Mouse (Mus musculus) midbrain, embryonic 14.5 days (tissue): ENCODE data around the gene Heatr5a. TPM values are rescaled to one million over a fixed set of nuclear protein-coding genes. Genes with fewer than 3 reads are reported as not detected.

Source experiments
- ATAC-seq: fragments of 200-750 bp; cut with Nextera tagmentation; 2 replicates; pipeline ENCODE4 v1.8.0; 2017; ENCODE audit warnings: moderate number of reproducible peaks, moderate library complexity; ENCODE audit not compliant: low FRiP score, low TSS enrichment
- DNase-seq: peaks from one replicate; pipeline ENCODE4 v3.0.0-alpha.2; 2015
- H3K27ac ChIP-seq: fragments of 300-500 bp; sonication (generic); replicated peaks from 2 replicates; pipeline ENCODE4 v1.5.1; 2014; ENCODE audit warnings: mild to moderate bottlenecking, low read depth, low read length, moderate library complexity
- H3K27me3 ChIP-seq: fragments of 300-500 bp; sonication (generic); 2 replicates; pipeline ENCODE4 v1.6.1; 2014; ENCODE audit warnings: low read length, control low read depth, mixed read lengths; ENCODE audit not compliant: control insufficient read depth, insufficient read depth
- H3K36me3 ChIP-seq: fragments of 300-500 bp; sonication (generic); 2 replicates; pipeline ENCODE4 v1.6.1; 2014; ENCODE audit warnings: low read length, control low read depth; ENCODE audit not compliant: control insufficient read depth, insufficient read depth
- H3K4me1 ChIP-seq: fragments of 300-500 bp; sonication (generic); 2 replicates; pipeline ENCODE4 v1.6.1; 2014; ENCODE audit warnings: mild to moderate bottlenecking, antibody characterized with exemption, low read length, control low read depth; ENCODE audit not compliant: control insufficient read depth, insufficient read depth
- H3K4me2 ChIP-seq: fragments of 300-500 bp; sonication (generic); 2 replicates; pipeline ENCODE4 v1.6.1; 2014; ENCODE audit warnings: mild to moderate bottlenecking, low read length, moderate library complexity
- H3K4me3 ChIP-seq: fragments of 300-500 bp; sonication (generic); replicated peaks from 2 replicates; pipeline ENCODE4 v1.5.1; 2014; ENCODE audit warnings: low read depth, low read length
- H3K9ac ChIP-seq: fragments of 300-500 bp; sonication (generic); replicated peaks from 2 replicates; pipeline ENCODE4 v1.6.1; 2014; ENCODE audit warnings: mild to moderate bottlenecking, low read length, moderate library complexity
- H3K9me3 ChIP-seq: fragments of 300-500 bp; sonication (generic); 2 replicates; pipeline ENCODE4 v1.6.1; 2016; ENCODE audit warnings: low read length, control low read depth, mixed read lengths; ENCODE audit not compliant: control insufficient read depth
- WGBS: fragments of 180-500 bp; shearing (Covaris S2); extraction: QIAGEN DNeasy Blood & Tissue Kit; methylation state at CpG from one replicate; pipeline ENCODE4 v1.1.7; 2014; 5-methylcytosine and 5-hydroxymethylcytosine counted together
- polyA plus RNA-seq: library from polyadenylated mRNA; unstranded; fragments of >200 nt; fragmentation: Nextera tagmentation; extraction: Ambion mirVana; gene quantifications from 2 replicates; pipeline ENCODE4 v1.2.1, GENCODE M21; 2014

The Heatr5a gene
- polyA plus RNA-seq, 1 experiment from 2014 or later = 7.6 TPM

- H3K27me3 ChIP-seq = no peaks in the 10 kb centered on the region
- WGBS = 94% methylated on average over 3 of the region's 3 CpGs
- no peak overlapping the region for H3K9ac ChIP-seq
- ATAC-seq (no peak), DNase-seq (no peak)
- H3K4me3 ChIP-seq = no peak overlapping the region
- H3K9me3 ChIP-seq = no peaks in the 10 kb centered on the region
- no peaks in the 10 kb centered on the region for H3K36me3 ChIP-seq
- no peaks in the 10 kb centered on the region for H3K4me1 ChIP-seq
- H3K27ac ChIP-seq = no peak overlapping the region
- H3K4me2 ChIP-seq = no peak overlapping the region
These were observed 14.1 kb upstream of the Heatr5a start for GRCm38 (mm10) chr12:51985163-51985748.

- Histone ChIP-seq H3K4me3 (no peak overlapping the region), H3K36me3 (no peaks in the 10 kb centered on the region), H3K27ac (no peak overlapping the region), H3K4me1 (no peaks in the 10 kb centered on the region), H3K27me3 (no peaks in the 10 kb centered on the region), H3K4me2 (no peak overlapping the region), H3K9ac (no peak overlapping the region), H3K9me3 (no peaks in the 10 kb centered on the region)
- ATAC-seq = no peak
- WGBS = 89% methylated on average over 1 of the region's 1 CpGs
- DNase-seq = no peak
These were observed 12.5 kb upstream of the Heatr5a start for GRCm38 (mm10) chr12:51983625-51984024.

GRCm38 (mm10) chr12:51976531-51976930 lies 5.4 kb upstream of the Heatr5a start:
- no peak for ATAC-seq
- no peak overlapping the region for H3K9ac ChIP-seq
- no peak overlapping the region for H3K4me2 ChIP-seq
- DNase-seq = no peak
- H3K27ac ChIP-seq = no peak overlapping the region
- no peaks in the 10 kb centered on the region for H3K9me3 ChIP-seq
- H3K4me3 ChIP-seq = no peak overlapping the region
- H3K36me3 ChIP-seq = no peaks in the 10 kb centered on the region
- no peaks in the 10 kb centered on the region for H3K27me3 ChIP-seq
- WGBS = 77% methylated on average over 9 of the region's 9 CpGs
- peaks cover 1% of the 10 kb centered on the region; the same call in 1 of the 2 replicates for H3K4me1 ChIP-seq

- DNase-seq (no peak), ATAC-seq (no peak)
- Histone ChIP-seq H3K27me3 (no peaks in the 10 kb centered on the region), H3K9me3 (no peaks in the 10 kb centered on the region), H3K27ac (no peak overlapping the region), H3K4me1 (peaks cover 3% of the 10 kb centered on the region; the same call in 1 of the 2 replicates), H3K4me2 (no peak overlapping the region), H3K4me3 (no peak overlapping the region), H3K9ac (no peak overlapping the region), H3K36me3 (no peaks in the 10 kb centered on the region)
- WGBS = 91% methylated on average over 1 of the region's 1 CpGs
These were observed 3.3 kb upstream of the Heatr5a start for GRCm38 (mm10) chr12:51974381-51974780.

GRCm38 (mm10) chr12:51972269-51973065 lies 1.3 kb upstream of the Heatr5a start:
- H3K9ac ChIP-seq = no peak overlapping the region
- DNase-seq = no peak
- WGBS = 92% methylated on average over 5 of the region's 5 CpGs

GRCm38 (mm10) chr12:51970352-51971069 lies 610 bp downstream of the Heatr5a start:
- DNase-seq (peak; percentile 51), ATAC-seq (no peak)
- H3K9me3 ChIP-seq = no peaks in the 10 kb centered on the region
- H3K36me3 ChIP-seq = no peaks in the 10 kb centered on the region
- peak overlapping the region; percentile 86 for H3K27ac ChIP-seq
- no peaks in the 10 kb centered on the region for H3K27me3 ChIP-seq
- H3K4me3 ChIP-seq = peak overlapping the region; percentile 96
- 2% methylated on average over 35 of the region's 35 CpGs for WGBS
- peak overlapping the region; percentile 84 for H3K9ac ChIP-seq
- H3K4me2 ChIP-seq = peak overlapping the region; percentile 78
- peaks cover 3% of the 10 kb centered on the region; the same call in 1 of the 2 replicates for H3K4me1 ChIP-seq

More at GRCm38 (mm10) chr12:51972269-51973065, 1.3 kb upstream of the Heatr5a start:
- no peaks in the 10 kb centered on the region for H3K36me3 ChIP-seq
- H3K4me3 ChIP-seq = no peak overlapping the region
- ATAC-seq = no peak
- H3K9me3 ChIP-seq = no peaks in the 10 kb centered on the region
- no peak overlapping the region for H3K4me2 ChIP-seq
- H3K27ac ChIP-seq = no peak overlapping the region
- no peaks in the 10 kb centered on the region for H3K27me3 ChIP-seq
- H3K4me1 ChIP-seq = peaks cover 3% of the 10 kb centered on the region; the same call in 1 of the 2 replicates

- 28% methylated on average over 7 of the region's 7 CpGs for WGBS
These were observed 1.2 kb downstream of the Heatr5a start for GRCm38 (mm10) chr12:51969876-51970275.

GRCm38 (mm10) chr12:51969092-51969491 lies 2.0 kb downstream of the Heatr5a start:
- H3K4me1 ChIP-seq = peaks cover 3% of the 10 kb centered on the region; the same call in 1 of the 2 replicates
- DNase-seq (no peak), ATAC-seq (no peak)
- no peaks in the 10 kb centered on the region for H3K36me3 ChIP-seq
- H3K27ac ChIP-seq = no peak overlapping the region
- H3K4me3 ChIP-seq = no peak overlapping the region
- no peaks in the 10 kb centered on the region for H3K27me3 ChIP-seq
- H3K9ac ChIP-seq = no peak overlapping the region
- WGBS = 91% methylated on average over 2 of the region's 2 CpGs
- no peak overlapping the region for H3K4me2 ChIP-seq
- H3K9me3 ChIP-seq = no peaks in the 10 kb centered on the region

More at GRCm38 (mm10) chr12:51969876-51970275, 1.2 kb downstream of the Heatr5a start:
- H3K27me3 ChIP-seq = no peaks in the 10 kb centered on the region
- peaks cover 3% of the 10 kb centered on the region; the same call in 1 of the 2 replicates for H3K4me1 ChIP-seq
- H3K9ac ChIP-seq = no peak overlapping the region
- H3K36me3 ChIP-seq = no peaks in the 10 kb centered on the region
- H3K4me2 ChIP-seq = peak overlapping the region; percentile 78
- H3K4me3 ChIP-seq = peak overlapping the region; percentile 96
- H3K27ac ChIP-seq = no peak overlapping the region
- no peak for ATAC-seq
- no peaks in the 10 kb centered on the region for H3K9me3 ChIP-seq
- no peak for DNase-seq
